Mouse (Mus musculus): ENCODE measurements around the gene Nbr1.
"Not testable (repeated sequence)": the region's sequence is repeated elsewhere in the genome, so short reads cannot be mapped to it uniquely, and the experiment has no call there.

Gene Nbr1

GRCm38 (mm10) chr11:101582054-101583035, 30.4 kb downstream of the Nbr1 start, which contains the start of gene Tmem106a:
Tmem106a (plus strand) TSS chr11:101582242.
- in situ Hi-C loops (cut with MseI, MboI): no loop called here

- in situ Hi-C loops (cut with MseI, MboI): no loop called here
Observed at GRCm38 (mm10) chr11:101583205-101583604, 31.3 kb downstream of the Nbr1 start.

- in situ Hi-C loops (cut with MseI, MboI): not testable (repeated sequence)
Observed at GRCm38 (mm10) chr11:101585031-101585430, 33.1 kb downstream of the Nbr1 start.

GRCm38 (mm10) chr11:101585805-101586204, 33.9 kb downstream of the Nbr1 start:
- in situ Hi-C loops (cut with MseI, MboI): no loop called here

GRCm38 (mm10) chr11:101587676-101588075, 35.7 kb downstream of the Nbr1 start:
- in situ Hi-C loops (cut with MseI, MboI): no loop called here

GRCm38 (mm10) chr11:101588868-101589267, 36.9 kb downstream of the Nbr1 start:
- in situ Hi-C loops (cut with MseI, MboI): no loop called here

GRCm38 (mm10) chr11:101589444-101589843, 37.5 kb downstream of the Nbr1 start:
- in situ Hi-C loops (cut with MseI, MboI): no loop called here

GRCm38 (mm10) chr11:101589989-101590624, 38.2 kb downstream of the Nbr1 start:
- in situ Hi-C loops (cut with MseI, MboI): no loop called here

GRCm38 (mm10) chr11:101599156-101599555, 47.2 kb downstream of the Nbr1 start, which contains the start of gene Gm11634:
Gm11634 (minus strand) TSS chr11:101599256.
- in situ Hi-C loops (cut with MseI, MboI): no loop called here

GRCm38 (mm10) chr11:101602491-101602890, 50.5 kb downstream of the Nbr1 start:
- in situ Hi-C loops (cut with MseI, MboI): no loop called here

GRCm38 (mm10) chr11:101604116-101604515, 52.2 kb downstream of the Nbr1 start:
- in situ Hi-C loops (cut with MseI, MboI): no loop called here

- in situ Hi-C loops (cut with MseI, MboI): not testable (repeated sequence)
Observed at GRCm38 (mm10) chr11:101604531-101605453, 52.8 kb downstream of the Nbr1 start.

- in situ Hi-C loops (cut with MseI, MboI): not testable (repeated sequence)
Observed at GRCm38 (mm10) chr11:101607134-101607533, 55.2 kb downstream of the Nbr1 start.

- in situ Hi-C loops (cut with MseI, MboI): no loop called here
Observed at GRCm38 (mm10) chr11:101610445-101610844, 58.5 kb downstream of the Nbr1 start.

GRCm38 (mm10) chr11:101613596-101613995, 61.6 kb downstream of the Nbr1 start:
- in situ Hi-C loops (cut with MseI, MboI): no loop called here

- in situ Hi-C loops (cut with MseI, MboI): no loop called here
Observed at GRCm38 (mm10) chr11:101614116-101614515, 62.2 kb downstream of the Nbr1 start.

- in situ Hi-C loops (cut with MseI, MboI): no loop called here
Observed at GRCm38 (mm10) chr11:101615380-101615779, 63.4 kb downstream of the Nbr1 start.

GRCm38 (mm10) chr11:101616104-101616503, 64.2 kb downstream of the Nbr1 start:
- in situ Hi-C loops (cut with MseI, MboI): no loop called here

GRCm38 (mm10) chr11:101616948-101617767, 65.2 kb downstream of the Nbr1 start:
- in situ Hi-C loops (cut with MseI, MboI): no loop called here

- in situ Hi-C loops (cut with MseI, MboI): no loop called here
Observed at GRCm38 (mm10) chr11:101617849-101618248, 65.9 kb downstream of the Nbr1 start.

- in situ Hi-C loops (cut with MseI, MboI): no loop called here
Observed at GRCm38 (mm10) chr11:101618596-101618995, 66.6 kb downstream of the Nbr1 start.
